Mouse (Mus musculus) intestine, embryonic 16.5 days (tissue): ENCODE data around the gene Scg5. TPM values are rescaled to one million over a fixed set of nuclear protein-coding genes. Genes with fewer than 3 reads are reported as not detected.

ENCODE experiments used
- ATAC-seq: fragments of 200-750 bp; cut with Nextera tagmentation; 2 replicates; pipeline ENCODE4 v1.8.0; 2017; ENCODE audit warnings: moderate TSS enrichment, moderate library complexity
- H3K27ac ChIP-seq: fragments of 300-500 bp; sonication (generic); 2 replicates; pipeline ENCODE4 v1.5.1; 2014; ENCODE audit warnings: mild to moderate bottlenecking, low read length
- H3K27me3 ChIP-seq: fragments of 300-500 bp; sonication (generic); replicated peaks from 2 replicates; pipeline ENCODE4 v1.6.1; 2014; ENCODE audit warnings: low read length, control low read depth, mixed read lengths; ENCODE audit not compliant: control insufficient read depth, insufficient read depth
- H3K36me3 ChIP-seq: fragments of 300-500 bp; sonication (generic); 2 replicates; pipeline ENCODE4 v1.6.1; 2014; ENCODE audit warnings: low read length, control low read depth; ENCODE audit not compliant: control insufficient read depth, insufficient read depth
- H3K4me1 ChIP-seq: fragments of 300-500 bp; sonication (generic); 2 replicates; pipeline ENCODE4 v1.6.1; 2014; ENCODE audit warnings: low read length, control low read depth, mixed read lengths; ENCODE audit not compliant: control insufficient read depth, insufficient read depth
- H3K4me2 ChIP-seq: fragments of 300-500 bp; sonication (generic); 2 replicates; pipeline ENCODE4 v1.6.1; 2014; ENCODE audit warnings: low read depth, low read length, control low read depth
- H3K4me3 ChIP-seq: fragments of 300-500 bp; sonication (generic); 2 replicates; pipeline ENCODE4 v1.5.1; 2014; ENCODE audit warnings: mild to moderate bottlenecking, low read length
- H3K9ac ChIP-seq: fragments of 300-500 bp; sonication (generic); 2 replicates; pipeline ENCODE4 v1.6.1; 2014; ENCODE audit warnings: low read depth, low read length
- H3K9me3 ChIP-seq: fragments of 300-500 bp; sonication (generic); 2 replicates; pipeline ENCODE4 v1.6.1; 2016; ENCODE audit warnings: low read length, control low read depth; ENCODE audit not compliant: control insufficient read depth
- WGBS: fragments of 180-500 bp; shearing (Covaris S2); extraction: QIAGEN DNeasy Blood & Tissue Kit; methylation state at CpG from one replicate; pipeline ENCODE4 v1.1.7; 2014; 5-methylcytosine and 5-hydroxymethylcytosine counted together
- polyA plus RNA-seq: library from polyadenylated mRNA; unstranded; fragments of >200 nt; fragmentation: Nextera tagmentation; extraction: Ambion mirVana; gene quantifications from 2 replicates; pipeline ENCODE4 v1.2.1, GENCODE M21; 2015

Scg5 gene
- polyA plus RNA-seq, 1 experiment from 2014 or later: 10.8 TPM

DNA sequence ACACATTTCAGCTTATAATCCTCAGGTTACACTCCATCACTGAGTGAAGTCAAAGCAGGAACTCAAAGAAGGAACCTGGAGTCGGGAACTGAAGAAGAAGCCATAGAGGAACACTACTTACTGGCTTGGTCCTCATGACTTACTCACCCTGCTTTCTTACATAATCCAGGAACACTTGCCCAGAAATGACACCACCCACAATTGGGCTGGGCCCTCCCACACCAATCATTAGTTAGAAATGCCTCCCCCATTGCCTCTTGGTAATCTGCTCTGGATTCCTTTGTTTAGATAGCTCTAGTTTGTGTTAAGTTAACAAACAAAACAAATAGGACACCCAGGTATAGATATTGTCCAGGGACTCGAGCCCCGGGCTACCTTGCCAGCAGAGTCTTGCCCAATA, 100.3 kb downstream of the Scg5 start:
- ATAC-seq: no peak
- H3K27ac ChIP-seq: no peak overlapping the region
- 89% methylated on average over 3 of the region's 3 CpGs for WGBS

More for the DNA sequence above, 100.3 kb downstream of the Scg5 start:
- H3K9ac ChIP-seq: no peak overlapping the region
- no peaks in the 10 kb centered on the region for H3K4me1 ChIP-seq
- H3K4me2 ChIP-seq: no peak overlapping the region
- H3K9me3 ChIP-seq: no peaks in the 10 kb centered on the region
- no peaks in the 10 kb centered on the region for H3K36me3 ChIP-seq
- no peak overlapping the region for H3K4me3 ChIP-seq
- H3K27me3 ChIP-seq: no peaks in the 10 kb centered on the region

Other genes with a start within 250 kb of the Scg5 start
- 7.2 and 8.8 TPM in 2 replicates for gene Grem1, start 70.5 kb downstream of the Scg5 start, polyA plus RNA-seq
- 17.9 and 18.1 TPM in 2 replicates for gene Arhgap11a, start 19.5 kb upstream of the Scg5 start, polyA plus RNA-seq
- 0.45 and 0.59 TPM in 2 replicates for gene Gjd2, start 184.5 kb upstream of the Scg5 start, polyA plus RNA-seq
- 38.2 and 41.1 TPM in 2 replicates for gene Actc1, start 224.4 kb upstream of the Scg5 start, polyA plus RNA-seq